Mouse (Mus musculus): ENCODE data around the gene Abcb9.

The Abcb9 gene

GRCm38 (mm10) chr5:124014791-124015251 is 80.8 kb downstream of the Abcb9 start:
- no peak for DNase-seq (ENCODE audit: extremely low read depth, low read depth, low spot score)

GRCm38 (mm10) chr5:124014180-124014579 is 81.4 kb downstream of the Abcb9 start:
- DNase-seq (ENCODE audit: extremely low read depth, low read depth, low spot score): no peak

GRCm38 (mm10) chr5:124013747-124014146 is 81.9 kb downstream of the Abcb9 start:
- no peak for DNase-seq (ENCODE audit: extremely low read depth, low read depth, low spot score)

GRCm38 (mm10) chr5:124012885-124013284 is 82.7 kb downstream of the Abcb9 start:
- no peak for DNase-seq (ENCODE audit: extremely low read depth, low read depth, low spot score)

- DNase-seq (ENCODE audit: extremely low read depth, low read depth, low spot score): no peak
Observed at GRCm38 (mm10) chr5:124011927-124012326, 83.7 kb downstream of the Abcb9 start.

All from fat pad, adult 2 months (tissue).